Mouse (Mus musculus): ENCODE results near the gene Rbfox1. TPM values are rescaled to one million over a fixed set of nuclear protein-coding genes. Genes with fewer than 3 reads are reported as not detected.

Rbfox1 gene
- total and polyA plus RNA-seq, 3 experiments, result not detected

DNA sequence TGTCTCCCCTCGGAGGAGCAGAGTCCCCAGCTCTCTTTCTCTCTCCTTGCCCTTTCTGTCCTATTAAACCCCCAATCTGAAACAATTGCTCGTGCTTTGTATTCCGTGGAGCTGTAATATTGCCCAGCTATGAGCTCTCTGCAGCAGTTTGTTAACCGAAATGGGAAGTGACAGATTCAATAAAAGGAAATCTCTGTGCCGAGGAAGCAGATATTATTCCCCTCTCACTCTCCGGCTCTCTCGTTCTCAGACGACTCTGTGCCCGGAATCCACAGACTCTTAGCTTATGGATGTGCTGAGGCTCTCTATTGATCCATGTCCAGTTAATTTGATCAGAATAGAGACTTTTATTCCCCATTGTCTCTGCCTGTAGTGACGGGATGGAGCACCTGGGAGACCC is 1260.3 kb downstream of the Rbfox1 start:
- no peaks in the 10 kb centered on the region for H3K79me2 ChIP-seq (ENCODE audit: control insufficient read depth, insufficient read depth, low read length, poor library complexity)
- no peak for DNase-seq (ENCODE audit: low read depth, low spot score)
- H3K4me3 ChIP-seq (ENCODE audit: control insufficient read depth in 1 of 2, insufficient read depth in 1 of 2, low read depth in 2 of 2, low read length in 2 of 2), result no peak overlapping the region
- TF ChIP-seq ZMIZ1 (IDR thresholded peaks at IDR 0.05; ENCODE audit: low read depth, low read length) (no peak), USF1 (IDR thresholded peaks at IDR 0.05; ENCODE audit: low read depth, low read length) (no peak), ETS1 (IDR thresholded peaks at IDR 0.05; ENCODE audit: low read depth, low read length) (no peak), HCFC1 (IDR thresholded peaks at IDR 0.05; ENCODE audit: low read depth, low read length) (no peak), MEF2A (IDR thresholded peaks at IDR 0.05; ENCODE audit: extremely low read depth, insufficient replicate concordance, low read depth, low read length, poor library complexity, severe bottlenecking) (no peak), GATA1 (IDR thresholded peaks at IDR 0.05; ENCODE audit: low read depth, low read length) (no peak), MYC (IDR thresholded peaks at IDR 0.05; ENCODE audit: low read depth, low read length) (no peak), POLR2A (IDR thresholded peaks at IDR 0.05; ENCODE audit: control insufficient read depth in 1 of 2, insufficient read depth in 1 of 2, low read depth in 1 of 2, low read length in 2 of 2, poor library complexity in 1 of 2) (no peak), POLR2AphosphoS2 (IDR thresholded peaks at IDR 0.05; ENCODE audit: low read length) (no peak), MYB (IDR thresholded peaks at IDR 0.05; ENCODE audit: low read depth, low read length) (no peak), SMC3 (IDR thresholded peaks at IDR 0.05; ENCODE audit: low read depth, low read length) (no peak), ELF1 (IDR thresholded peaks at IDR 0.05; ENCODE audit: low read depth, low read length) (no peak), MAZ (IDR thresholded peaks at IDR 0.05; ENCODE audit: low read depth, low read length) (no peak), RAD21 (IDR thresholded peaks at IDR 0.05; ENCODE audit: low read depth, low read length) (no peak), MXI1 (IDR thresholded peaks at IDR 0.05; ENCODE audit: low read depth, low read length) (no peak)
- H3K27ac ChIP-seq (ENCODE audit: control insufficient read depth, low read depth, low read length), result no peak overlapping the region
- no peaks in the 10 kb centered on the region for H3K4me1 ChIP-seq (ENCODE audit: control insufficient read depth in 1 of 2, insufficient read depth in 2 of 2, low read length in 2 of 2)
- H3K9ac ChIP-seq (ENCODE audit: control insufficient read depth, low read depth, low read length, poor library complexity, severe bottlenecking), result no peak overlapping the region
- no peaks in the 10 kb centered on the region for H3K27me3 ChIP-seq (ENCODE audit: control insufficient read depth in 1 of 2, insufficient read depth in 2 of 2, low read length in 2 of 2)
- H3K9me3 ChIP-seq (replicated peaks; ENCODE audit: insufficient read depth, low read length), result no peaks in the 10 kb centered on the region
- no peaks in the 10 kb centered on the region for H3K36me3 ChIP-seq (ENCODE audit: control insufficient read depth in 1 of 2, insufficient read depth in 2 of 2, low read length in 2 of 2)

- Histone ChIP-seq H3K79me2 (ENCODE audit: control insufficient read depth, insufficient read depth, low read length, poor library complexity) (no peaks in the 10 kb centered on the region), H3K27me3 (ENCODE audit: control insufficient read depth in 1 of 2, insufficient read depth in 2 of 2, low read length in 2 of 2) (no peaks in the 10 kb centered on the region), H3K4me3 (ENCODE audit: control insufficient read depth in 1 of 2, insufficient read depth in 1 of 2, low read depth in 2 of 2, low read length in 2 of 2) (no peak overlapping the region), H3K4me1 (ENCODE audit: control insufficient read depth in 1 of 2, insufficient read depth in 2 of 2, low read length in 2 of 2) (no peaks in the 10 kb centered on the region), H3K9ac (ENCODE audit: control insufficient read depth, low read depth, low read length, poor library complexity, severe bottlenecking) (no peak overlapping the region), H3K27ac (ENCODE audit: control insufficient read depth, low read depth, low read length) (no peak overlapping the region), H3K9me3 (replicated peaks; ENCODE audit: insufficient read depth, low read length) (no peaks in the 10 kb centered on the region), H3K36me3 (ENCODE audit: control insufficient read depth in 1 of 2, insufficient read depth in 2 of 2, low read length in 2 of 2) (no peaks in the 10 kb centered on the region)
- TF ChIP-seq MAX (IDR thresholded peaks at IDR 0.05; ENCODE audit: low read length) (no peak), ZKSCAN1 (IDR thresholded peaks at IDR 0.05; ENCODE audit: low read depth, low read length) (no peak), RCOR1 (IDR thresholded peaks at IDR 0.05; ENCODE audit: low read depth, low read length) (no peak), ZMIZ1 (IDR thresholded peaks at IDR 0.05; ENCODE audit: low read depth, low read length) (no peak), GABPA (IDR thresholded peaks at IDR 0.05; ENCODE audit: low read depth, low read length) (no peak), POLR2AphosphoS5 (IDR thresholded peaks at IDR 0.05; ENCODE audit: borderline replicate concordance, low read depth, low read length) (no peak), GATA1 (IDR thresholded peaks at IDR 0.05; ENCODE audit: low read depth, low read length) (no peak), POLR2A (IDR thresholded peaks at IDR 0.05; ENCODE audit: control insufficient read depth in 1 of 2, insufficient read depth in 1 of 2, low read depth in 1 of 2, low read length in 2 of 2, poor library complexity in 1 of 2) (no peak), ZNF384 (IDR thresholded peaks at IDR 0.05; ENCODE audit: low read depth, low read length) (no peak), KAT2A (conservative IDR thresholded peaks at IDR 0.05; ENCODE audit: low read depth, low read length) (no peak), MEF2A (IDR thresholded peaks at IDR 0.05; ENCODE audit: extremely low read depth, insufficient replicate concordance, low read depth, low read length, poor library complexity, severe bottlenecking) (no peak), UBTF (IDR thresholded peaks at IDR 0.05; ENCODE audit: borderline replicate concordance, insufficient read depth, low read depth, low read length) (no peak), TCF12 (IDR thresholded peaks at IDR 0.05; ENCODE audit: low read depth, low read length) (no peak), NRF1 (IDR thresholded peaks at IDR 0.05; ENCODE audit: insufficient read depth, low read depth, low read length, poor library complexity, severe bottlenecking) (no peak), E2F4 (IDR thresholded peaks at IDR 0.05; ENCODE audit: borderline replicate concordance, low read depth, low read length) (no peak), POLR2AphosphoS2 (IDR thresholded peaks at IDR 0.05; ENCODE audit: low read length) (no peak), NELFE (IDR thresholded peaks at IDR 0.05; ENCODE audit: low read depth, low read length) (no peak), RAD21 (IDR thresholded peaks at IDR 0.05; ENCODE audit: low read depth, low read length) (no peak), ZC3H11A (IDR thresholded peaks at IDR 0.05; ENCODE audit: low read depth, low read length) (no peak)
- no peak for DNase-seq (ENCODE audit: low read depth, low spot score)
These were observed 1261.3 kb downstream of the Rbfox1 start for GRCm38 (mm10) chr16:7146454-7146853.
